Comparison of ENCODE assay signal across 28 mouse cellular contexts in the genomic region with DNA sequence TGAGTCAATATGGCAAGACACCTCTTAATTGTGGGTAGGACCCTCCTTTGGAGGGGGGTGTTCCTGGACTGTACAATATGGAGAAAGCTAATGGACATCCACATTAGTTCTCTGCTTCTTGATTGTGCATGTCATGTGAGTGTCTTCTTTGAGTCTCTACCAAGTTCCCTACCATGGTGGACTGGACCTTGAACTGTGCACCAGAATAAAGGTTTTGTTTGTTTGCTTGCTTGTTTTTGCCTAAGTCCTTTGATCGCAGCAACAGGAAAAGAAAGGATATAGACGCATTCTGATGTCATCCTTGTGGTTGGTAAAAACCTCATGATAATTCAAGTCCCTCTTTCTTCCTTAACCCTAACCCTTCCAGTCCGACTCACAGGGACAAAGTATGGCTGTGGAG. TPM values are rescaled to one million over a fixed set of nuclear protein-coding genes. Genes with fewer than 3 reads are reported as not detected.
"Had no signal": no experiment of that assay in that cellular context is flagged by ENCODE, and none has a peak within 500 bp of the region (broad histone marks: within the 10 kb centered on the region; RNA-seq: fewer than 3 reads in every experiment).

No protein-coding gene starts in this region.

- H3K4me1 ChIP-seq: embryonic facial prominence, embryonic 12.5 days; embryonic facial prominence, embryonic 13.5 days; embryonic facial prominence, embryonic 15.5 days; forebrain, embryonic 12.5 days; forebrain, embryonic 13.5 days; forebrain, embryonic 15.5 days had no signal

- H3K9ac ChIP-seq: embryonic facial prominence, embryonic 12.5 days; embryonic facial prominence, embryonic 13.5 days; embryonic facial prominence, embryonic 15.5 days; forebrain, embryonic 12.5 days; forebrain, embryonic 13.5 days; forebrain, embryonic 15.5 days; forebrain, postnatal 0 days had no signal

- H3K9me3 ChIP-seq: embryonic facial prominence, embryonic 10.5 days; embryonic facial prominence, embryonic 12.5 days; embryonic facial prominence, embryonic 13.5 days; embryonic facial prominence, embryonic 15.5 days; forebrain, embryonic 10.5 days; forebrain, embryonic 12.5 days; forebrain, embryonic 13.5 days; forebrain, embryonic 15.5 days had no signal

- H3K4me2 ChIP-seq: embryonic facial prominence, embryonic 12.5 days; embryonic facial prominence, embryonic 13.5 days; embryonic facial prominence, embryonic 15.5 days; forebrain, embryonic 12.5 days; forebrain, embryonic 13.5 days; forebrain, embryonic 15.5 days had no signal

- H3K36me3 ChIP-seq: embryonic facial prominence, embryonic 10.5 days; embryonic facial prominence, embryonic 12.5 days; embryonic facial prominence, embryonic 13.5 days; embryonic facial prominence, embryonic 15.5 days; forebrain, embryonic 10.5 days; forebrain, embryonic 12.5 days; forebrain, embryonic 15.5 days had no signal

- H3K27ac ChIP-seq: embryonic facial prominence, embryonic 10.5 days; embryonic facial prominence, embryonic 12.5 days; embryonic facial prominence, embryonic 13.5 days; embryonic facial prominence, embryonic 15.5 days; forebrain, embryonic 10.5 days; forebrain, embryonic 12.5 days; forebrain, embryonic 13.5 days; forebrain, embryonic 15.5 days; gastrocnemius, adult 2 months; heart, adult 2 months had no signal

- H3K4me3 ChIP-seq: embryonic facial prominence, embryonic 10.5 days; embryonic facial prominence, embryonic 12.5 days; embryonic facial prominence, embryonic 13.5 days; embryonic facial prominence, embryonic 15.5 days; erythroblast, embryonic 14.5 days; forebrain, embryonic 10.5 days; forebrain, embryonic 12.5 days; forebrain, embryonic 13.5 days; forebrain, embryonic 15.5 days; gastrocnemius, adult 2 months; heart, adult 2 months had no signal

- ATAC-seq: forebrain, embryonic 13.5 days; forebrain, embryonic 14.5 days; forebrain, embryonic 15.5 days; forebrain, embryonic 16.5 days; forebrain, postnatal 0 days had no signal

- DNase-seq: cerebellum, adult 8-10 months; cerebellum, adult 9-10 months; cerebellum, adult 9-11 months; cerebellum, postnatal 10 days; cerebellum, postnatal 14 days; cerebellum, postnatal 25 days; cerebellum, postnatal 36 days; embryo, embryonic 11 days; forebrain, postnatal 0 days; gastrocnemius, adult 2 months; gastrocnemius, postnatal 10 days; gastrocnemius, postnatal 14 days; gastrocnemius, postnatal 25 days; gastrocnemius, postnatal 36 days; heart, adult 18-20 months; heart, adult 2 months had no signal

- H3K27me3 ChIP-seq: embryonic facial prominence, embryonic 12.5 days; embryonic facial prominence, embryonic 13.5 days; embryonic facial prominence, embryonic 15.5 days; forebrain, embryonic 12.5 days; forebrain, embryonic 13.5 days; forebrain, embryonic 15.5 days had no signal

RNA-seq across cellular contexts. Expression of a gene that starts 5.3 kb away (rescaled TPM):
- total RNA-seq: common myeloid progenitor, adult 5-6 weeks had no signal
- polyA plus RNA-seq: erythroblast, embryonic 14.5 days; forebrain, embryonic 10.5 days; forebrain, embryonic 13.5 days had no signal
